Mouse (Mus musculus) olfactory bulb, adult 2 months (tissue): ENCODE data around the gene Ppp1r2.

Source experiments
- CTCF ChIP-seq: fragments of 200-500 bp; IDR thresholded peaks from 2 replicates; pipeline ENCODE4 v1.5.1; 2012; ENCODE audit warnings: low read depth, mild to moderate bottlenecking, low read length, moderate library complexity; ENCODE audit not compliant: insufficient read depth
- POLR2A ChIP-seq: fragments of 200-500 bp; IDR thresholded peaks from 2 replicates; pipeline ENCODE4 v1.6.1; 2012; ENCODE audit warnings: mild to moderate bottlenecking, low read depth, low read length, moderate library complexity; ENCODE audit not compliant: insufficient read depth

GRCm38 (mm10) chr16:31287712-31288111 lies 12.6 kb upstream of the Ppp1r2 start:
- no peak for TF ChIP-seq POLR2A
- no peak for TF ChIP-seq CTCF
